Mouse (Mus musculus) stomach, embryonic 14.5 days (tissue): ENCODE data around the gene Cyp51. TPM values are rescaled to one million over a fixed set of nuclear protein-coding genes. Genes with fewer than 3 reads are reported as not detected.
"Not testable (repeated sequence)": the region's sequence is repeated elsewhere in the genome, so short reads cannot be mapped to it uniquely, and the experiment has no call there.

Experiments used
- ATAC-seq: fragments of 200-750 bp; cut with Nextera tagmentation; 2 replicates; pipeline ENCODE4 v1.8.0; 2017; ENCODE audit warnings: low read depth, moderate TSS enrichment; ENCODE audit not compliant: insufficient number of reproducible peaks, insufficient read depth, low FRiP score
- H3K27ac ChIP-seq: fragments of 300-500 bp; sonication (generic); 2 replicates; pipeline ENCODE4 v1.5.1; 2014; ENCODE audit warnings: mild to moderate bottlenecking, low read length, moderate library complexity, mixed read lengths
- H3K27me3 ChIP-seq: fragments of 300-500 bp; sonication (generic); 2 replicates; pipeline ENCODE4 v1.6.1; 2014; ENCODE audit warnings: low read length, control low read depth, mixed read lengths; ENCODE audit not compliant: control insufficient read depth, insufficient read depth
- H3K36me3 ChIP-seq: fragments of 300-500 bp; sonication (generic); 2 replicates; pipeline ENCODE4 v1.6.1; 2014; ENCODE audit warnings: mild to moderate bottlenecking, control low read depth, low read length, moderate library complexity, mixed read lengths; ENCODE audit not compliant: control insufficient read depth, insufficient read depth
- H3K4me1 ChIP-seq: fragments of 300-500 bp; sonication (generic); 2 replicates; pipeline ENCODE4 v1.6.1; 2014; ENCODE audit warnings: low read length, control low read depth, mixed read lengths; ENCODE audit not compliant: control insufficient read depth, insufficient read depth
- H3K4me2 ChIP-seq: fragments of 300-500 bp; sonication (generic); replicated peaks from 2 replicates; pipeline ENCODE4 v1.6.1; 2014; ENCODE audit warnings: low read depth, low read length, control low read depth
- H3K4me3 ChIP-seq: fragments of 300-500 bp; sonication (generic); 2 replicates; pipeline ENCODE4 v1.5.1; 2014; ENCODE audit warnings: low read depth, low read length, control low read depth
- H3K9ac ChIP-seq: fragments of 300-500 bp; sonication (generic); replicated peaks from 2 replicates; pipeline ENCODE4 v1.6.1; 2014; ENCODE audit warnings: low read depth, mild to moderate bottlenecking, control low read depth, low read length, moderate library complexity, mixed read lengths
- H3K9me3 ChIP-seq: fragments of 300-500 bp; sonication (generic); 2 replicates; pipeline ENCODE4 v1.6.1; 2016; ENCODE audit warnings: low read depth, low read length, control low read depth; ENCODE audit not compliant: control insufficient read depth
- WGBS: fragments of 180-500 bp; shearing (Covaris S2); extraction: QIAGEN DNeasy Blood & Tissue Kit; methylation state at CpG from one replicate; pipeline ENCODE4 v1.1.7; 2014; 5-methylcytosine and 5-hydroxymethylcytosine counted together
- polyA plus RNA-seq: library from polyadenylated mRNA; unstranded; fragments of >200 nt; fragmentation: Nextera tagmentation; extraction: Ambion mirVana; gene quantifications from 2 replicates; pipeline ENCODE4 v1.2.1, GENCODE M21; 2014

Gene Cyp51
- 85.2 and 104 TPM in 2 replicates for polyA plus RNA-seq

DNA sequence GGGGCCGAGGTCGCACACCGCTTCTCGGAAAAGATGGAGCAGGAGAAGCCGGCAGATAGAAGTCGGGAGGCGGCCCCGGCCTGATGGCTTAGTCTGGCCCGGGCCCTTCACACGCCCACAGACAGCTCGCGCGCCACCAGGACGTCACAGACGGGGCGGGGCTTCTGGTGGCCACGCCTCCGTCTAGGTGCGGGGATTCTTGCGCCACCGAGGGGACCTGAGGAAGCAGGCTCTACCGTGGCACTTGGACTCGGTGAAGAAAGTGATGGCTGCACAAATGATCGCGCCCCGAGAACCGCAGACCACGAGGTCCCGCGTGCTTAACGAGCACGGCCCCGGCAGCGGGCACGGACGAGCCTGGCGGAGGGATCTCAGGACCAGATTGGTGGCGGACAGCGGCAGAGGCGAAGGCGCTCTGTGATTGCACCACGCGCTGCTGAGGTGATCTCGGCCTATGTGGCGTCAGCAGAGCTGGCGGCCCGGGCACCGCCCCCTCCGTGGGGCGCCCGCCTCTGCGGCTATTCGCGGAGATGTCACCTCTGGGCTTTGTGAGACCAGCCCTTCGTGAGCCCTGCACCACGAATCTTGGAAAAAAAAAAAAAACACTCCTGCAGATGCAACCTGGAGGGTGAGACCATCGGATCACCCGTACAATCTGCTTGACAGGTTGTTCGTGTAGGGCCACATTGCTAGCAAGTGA is at the start of gene Cyp51:
Gene Cyp51 (minus strand): TSS at position 406 of the 700 bp plus-strand sequence.
- ATAC-seq = peak; percentile 97
- H3K4me1 ChIP-seq = peaks cover 3% of the 10 kb centered on the region; the same call in 1 of the 2 replicates
- peak within 1 kb of the TSS; percentile 86 for H3K27ac ChIP-seq
- H3K36me3 ChIP-seq = peaks cover 27% of the 10 kb centered on the region
- peak within 1 kb of the TSS; percentile 90 for H3K9ac ChIP-seq
- peak within 1 kb of the TSS; percentile 96 for H3K4me3 ChIP-seq
- H3K4me2 ChIP-seq = peak within 1 kb of the TSS; percentile 77
- H3K9me3 ChIP-seq = no peaks in the 10 kb centered on the region
- under 1% methylated on average over 59 of the region's 59 CpGs for WGBS
- H3K27me3 ChIP-seq = no peaks in the 10 kb centered on the region

- Histone ChIP-seq H3K27ac (no peak overlapping the region), H3K9me3 (no peaks in the 10 kb centered on the region), H3K4me3 (no peak overlapping the region), H3K27me3 (no peaks in the 10 kb centered on the region), H3K36me3 (no peaks in the 10 kb centered on the region), H3K4me1 (no peaks in the 10 kb centered on the region), H3K9ac (no peak overlapping the region), H3K4me2 (no peak overlapping the region)
- no peak for ATAC-seq
- 91% methylated on average over 5 of the region's 5 CpGs for WGBS
These were observed 8.1 kb upstream of the Cyp51 start for GRCm38 (mm10) chr5:4112570-4113098.

DNA sequence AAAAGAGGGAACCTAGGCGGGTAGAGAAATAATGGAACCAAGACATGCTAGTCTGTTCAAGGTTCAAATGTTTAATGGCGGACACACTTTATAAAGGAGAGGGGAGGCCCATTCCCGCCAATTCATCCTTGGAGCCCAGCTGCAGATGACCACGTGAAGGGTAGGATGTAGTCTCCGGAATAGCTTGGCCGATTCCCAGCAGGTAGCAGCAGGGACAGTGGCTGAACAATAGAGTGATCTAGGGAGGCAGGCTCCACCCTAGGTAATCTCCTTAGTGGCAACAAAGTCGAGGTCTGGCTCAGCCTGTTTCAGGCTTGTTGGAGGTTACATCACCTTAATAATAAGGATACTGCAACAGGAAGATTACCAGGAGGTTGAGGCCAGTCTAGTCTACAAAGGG is 2.5 kb upstream of the Cyp51 start:
- H3K27ac ChIP-seq, H3K9ac ChIP-seq, H3K4me2 ChIP-seq, H3K4me1 ChIP-seq, H3K4me3 ChIP-seq, H3K36me3 ChIP-seq, ATAC-seq, H3K27me3 ChIP-seq, H3K9me3 ChIP-seq: not testable (repeated sequence)
- WGBS = 71% methylated on average over 7 of the region's 7 CpGs

DNA sequence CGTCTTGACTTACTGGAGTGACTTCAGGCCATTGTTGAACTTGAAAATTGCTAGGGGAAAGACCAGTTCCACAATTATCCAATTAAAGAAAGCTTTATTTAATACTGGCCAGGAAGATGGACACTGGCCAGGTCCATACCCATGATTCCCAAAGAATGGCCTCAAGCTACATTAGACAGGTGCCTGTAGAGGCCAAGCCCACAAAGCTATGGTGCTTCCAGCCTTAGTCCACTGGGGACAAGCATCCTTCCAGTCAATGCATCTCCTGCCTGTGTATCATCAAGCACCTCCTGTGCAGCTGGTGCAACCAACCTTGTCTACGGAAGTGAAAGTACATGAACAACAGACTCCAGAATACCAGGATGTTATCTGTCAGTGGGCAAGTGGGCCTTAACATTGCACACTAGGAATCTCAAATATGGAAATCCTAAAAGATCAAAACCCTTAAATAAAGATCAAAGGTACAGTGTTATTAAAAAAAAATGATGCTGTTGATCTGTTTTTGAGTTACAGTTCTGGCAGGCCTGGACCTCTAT is 1.2 kb upstream of the Cyp51 start:
- H3K27ac ChIP-seq = no peak overlapping the region
- ATAC-seq = no peak
- 86% methylated on average over 2 of the region's 2 CpGs for WGBS

GRCm38 (mm10) chr5:4103626-4104340 is 763 bp downstream of the Cyp51 start:
- H3K9ac ChIP-seq = peak overlapping the region; percentile 90
- H3K27me3 ChIP-seq = no peaks in the 10 kb centered on the region
- H3K9me3 ChIP-seq = no peaks in the 10 kb centered on the region
- H3K4me2 ChIP-seq = peak overlapping the region; percentile 77
- WGBS = under 1% methylated on average over 41 of the region's 41 CpGs
- ATAC-seq = peak; percentile 61; the same call in 1 of the 2 replicates
- H3K4me3 ChIP-seq = peak overlapping the region; percentile 96
- H3K27ac ChIP-seq = peak overlapping the region; percentile 86
- peaks cover 34% of the 10 kb centered on the region for H3K36me3 ChIP-seq
- peaks cover 3% of the 10 kb centered on the region; the same call in 1 of the 2 replicates for H3K4me1 ChIP-seq

More for the DNA sequence above, 1.2 kb upstream of the Cyp51 start:
- Histone ChIP-seq H3K4me3 (no peak overlapping the region), H3K9ac (no peak overlapping the region), H3K4me2 (no peak overlapping the region), H3K4me1 (peaks cover 3% of the 10 kb centered on the region; the same call in 1 of the 2 replicates), H3K9me3 (no peaks in the 10 kb centered on the region), H3K27me3 (no peaks in the 10 kb centered on the region), H3K36me3 (peaks cover 16% of the 10 kb centered on the region)

DNA sequence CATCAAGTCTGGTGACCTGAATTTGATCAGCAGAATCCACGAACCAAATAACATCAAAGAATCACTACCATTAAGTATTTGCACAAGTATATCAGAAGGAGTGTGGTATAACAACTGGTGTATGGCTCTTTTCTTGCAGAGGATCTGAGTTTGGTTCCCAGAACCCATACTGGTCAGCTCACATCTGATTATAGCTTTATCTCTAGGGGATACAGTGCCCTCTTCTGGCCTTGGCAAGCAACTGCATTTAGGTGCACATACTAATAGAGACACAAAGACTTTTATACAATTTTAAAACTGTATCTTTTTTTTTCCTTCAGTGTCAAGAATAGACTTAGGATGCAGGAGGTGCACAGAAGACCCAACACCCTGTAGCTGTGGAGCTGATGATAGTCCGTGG is 2.8 kb downstream of the Cyp51 start:
- WGBS = 96% methylated on average over 2 of the region's 2 CpGs
- no peak for ATAC-seq
- H3K4me3 ChIP-seq = no peak overlapping the region
- H3K4me2 ChIP-seq = no peak overlapping the region
- H3K36me3 ChIP-seq = peaks cover 34% of the 10 kb centered on the region
- H3K9ac ChIP-seq = no peak overlapping the region
- H3K27ac ChIP-seq = no peak overlapping the region
- H3K4me1 ChIP-seq = peaks cover 3% of the 10 kb centered on the region; the same call in 1 of the 2 replicates
- no peaks in the 10 kb centered on the region for H3K27me3 ChIP-seq
- H3K9me3 ChIP-seq = no peaks in the 10 kb centered on the region

GRCm38 (mm10) chr5:4101031-4101430 is 3.5 kb downstream of the Cyp51 start:
- Histone ChIP-seq H3K4me3 (no peak overlapping the region), H3K4me2 (no peak overlapping the region), H3K27me3 (no peaks in the 10 kb centered on the region), H3K9me3 (no peaks in the 10 kb centered on the region), H3K4me1 (peaks cover 3% of the 10 kb centered on the region; the same call in 1 of the 2 replicates), H3K27ac (no peak overlapping the region), H3K9ac (no peak overlapping the region), H3K36me3 (peaks cover 34% of the 10 kb centered on the region)
- 94% methylated on average over 4 of the region's 4 CpGs for WGBS
- no peak for ATAC-seq

DNA sequence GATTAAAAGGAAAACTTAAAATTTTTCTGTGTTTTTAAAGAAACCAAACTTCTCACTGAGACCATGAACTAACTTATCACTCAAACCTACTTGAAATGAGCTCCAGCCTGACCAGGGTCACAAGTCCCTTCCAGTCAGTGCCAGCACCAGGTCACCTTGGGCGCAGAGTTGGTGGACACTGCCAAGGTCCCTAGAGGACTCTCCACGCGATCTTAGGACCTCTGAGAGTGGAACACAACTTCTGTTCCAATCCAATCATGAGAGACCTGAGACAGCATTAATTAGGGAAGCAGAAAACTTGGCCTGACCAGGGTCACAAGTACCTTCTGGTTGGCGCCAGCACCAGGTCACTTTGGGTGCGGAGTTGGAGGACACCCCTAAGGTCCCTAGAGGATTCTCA is 10.1 kb downstream of the Cyp51 start:
- Histone ChIP-seq H3K9me3 (no peaks in the 10 kb centered on the region), H3K36me3 (peaks cover 34% of the 10 kb centered on the region), H3K27me3 (no peaks in the 10 kb centered on the region), H3K4me2 (no peak overlapping the region), H3K27ac (no peak overlapping the region), H3K4me1 (no peaks in the 10 kb centered on the region), H3K4me3 (no peak overlapping the region), H3K9ac (no peak overlapping the region)
- 97% methylated on average over 5 of the region's 5 CpGs for WGBS
- no peak for ATAC-seq
